Mouse (Mus musculus): ENCODE results near the gene Sdccag8.

GRCm38 (mm10) chr1:176871975-176872374 lies 57.5 kb downstream of the Sdccag8 start:
- no peak for TF ChIP-seq POLR2A (IDR thresholded peaks at IDR 0.05; ENCODE audit: borderline replicate concordance, extremely low read depth, low read depth, low read length)
- TF ChIP-seq CTCF (IDR thresholded peaks at IDR 0.05; ENCODE audit: insufficient read depth, low read length) = no peak
